Mouse (Mus musculus): ENCODE measurements at regions not wholly inside any gene's neighbourhood (a gene's known extent, or its start where the extent isn't known, plus 50 kb on each side); places are given as distances from the start of the nearest gene placed in this dataset.

GRCm38 (mm10) chr1:186435336-186435972 is 270.3 kb downstream of the Tgfb2 start:
- no peaks in the 10 kb centered on the region for H3K9me3 ChIP-seq (ENCODE audit: control insufficient read depth, low read length)
- H3K9ac ChIP-seq (replicated peaks; ENCODE audit: low read depth, low read length) = no peak overlapping the region
- H3K36me3 ChIP-seq (ENCODE audit: control insufficient read depth, insufficient read depth) = no peaks in the 10 kb centered on the region
- no peak overlapping the region for H3K27ac ChIP-seq (ENCODE audit: low read length)
- no peak overlapping the region for H3K4me2 ChIP-seq (ENCODE audit: low read length)
- ATAC-seq = peak; percentile 55
- H3K27me3 ChIP-seq (replicated peaks; ENCODE audit: control insufficient read depth, insufficient read depth, low read length) = no peaks in the 10 kb centered on the region
- no peak overlapping the region for H3K4me3 ChIP-seq (replicated peaks; ENCODE audit: low read length)
- 14% methylated on average over 12 of the region's 12 CpGs for WGBS
- H3K4me1 ChIP-seq (replicated peaks; ENCODE audit: control insufficient read depth, insufficient read depth, low read length) = peaks cover 19% of the 10 kb centered on the region

- Histone ChIP-seq H3K4me1 (replicated peaks; ENCODE audit: control insufficient read depth, insufficient read depth, low read length) (peaks cover 19% of the 10 kb centered on the region), H3K36me3 (ENCODE audit: control insufficient read depth, insufficient read depth) (no peaks in the 10 kb centered on the region), H3K27me3 (replicated peaks; ENCODE audit: control insufficient read depth, insufficient read depth, low read length) (no peaks in the 10 kb centered on the region), H3K4me2 (ENCODE audit: low read length) (0 out of 2 replicates have a peak overlapping the region, but pooled peaks have one; percentile 14), H3K9me3 (ENCODE audit: control insufficient read depth, low read length) (no peaks in the 10 kb centered on the region), H3K27ac (ENCODE audit: low read length) (peak overlapping the region; percentile 59; the same call in 1 of the 2 replicates), H3K9ac (replicated peaks; ENCODE audit: low read depth, low read length) (no peak overlapping the region), H3K4me3 (replicated peaks; ENCODE audit: low read length) (no peak overlapping the region)
- ATAC-seq = peak; percentile 12; the same call in 1 of the 2 replicates
- WGBS = 42% methylated on average over 9 of the region's 9 CpGs
Observed at GRCm38 (mm10) chr1:186434782-186435181, 271.0 kb downstream of the Tgfb2 start.

- Histone ChIP-seq H3K9ac (replicated peaks; ENCODE audit: low read depth, low read length) (no peak overlapping the region), H3K9me3 (ENCODE audit: control insufficient read depth, low read length) (no peaks in the 10 kb centered on the region), H3K4me3 (replicated peaks; ENCODE audit: low read length) (no peak overlapping the region), H3K36me3 (ENCODE audit: control insufficient read depth, insufficient read depth) (no peaks in the 10 kb centered on the region), H3K27ac (ENCODE audit: low read length) (peak overlapping the region; percentile 67), H3K27me3 (replicated peaks; ENCODE audit: control insufficient read depth, insufficient read depth, low read length) (no peaks in the 10 kb centered on the region), H3K4me1 (replicated peaks; ENCODE audit: control insufficient read depth, insufficient read depth, low read length) (peaks cover 19% of the 10 kb centered on the region), H3K4me2 (ENCODE audit: low read length) (no peak overlapping the region)
- 30% methylated on average over 2 of the region's 2 CpGs for WGBS
- no peak for ATAC-seq
Observed at GRCm38 (mm10) chr1:186434007-186434406, 271.8 kb downstream of the Tgfb2 start.

- H3K27ac ChIP-seq (ENCODE audit: low read length) = peak overlapping the region; percentile 1; the same call in 1 of the 2 replicates
- H3K4me1 ChIP-seq (replicated peaks; ENCODE audit: control insufficient read depth, insufficient read depth, low read length) = peaks cover 19% of the 10 kb centered on the region
- H3K4me2 ChIP-seq (ENCODE audit: low read length) = 0 out of 2 replicates have a peak overlapping the region, but pooled peaks have one; percentile 2
- no peak overlapping the region for H3K9ac ChIP-seq (replicated peaks; ENCODE audit: low read depth, low read length)
- H3K4me3 ChIP-seq (replicated peaks; ENCODE audit: low read length) = no peak overlapping the region
- ATAC-seq = peak; percentile 82
- H3K27me3 ChIP-seq (replicated peaks; ENCODE audit: control insufficient read depth, insufficient read depth, low read length) = no peaks in the 10 kb centered on the region
- WGBS = 25% methylated on average over 7 of the region's 7 CpGs
- H3K36me3 ChIP-seq (ENCODE audit: control insufficient read depth, insufficient read depth) = no peaks in the 10 kb centered on the region
- H3K9me3 ChIP-seq (ENCODE audit: control insufficient read depth, low read length) = no peaks in the 10 kb centered on the region
Observed at GRCm38 (mm10) chr1:186433169-186433665, 272.6 kb downstream of the Tgfb2 start.

GRCm38 (mm10) chr1:186425421-186425820 is 280.4 kb downstream of the Tgfb2 start:
- H3K27ac ChIP-seq (ENCODE audit: low read length) = no peak overlapping the region
- 54% methylated on average over 6 of the region's 6 CpGs for WGBS

GRCm38 (mm10) chr1:186424084-186424483 is 281.7 kb downstream of the Tgfb2 start:
- Histone ChIP-seq H3K27ac (ENCODE audit: low read length) (no peak overlapping the region), H3K27me3 (replicated peaks; ENCODE audit: control insufficient read depth, insufficient read depth, low read length) (no peaks in the 10 kb centered on the region), H3K4me2 (ENCODE audit: low read length) (no peak overlapping the region), H3K4me1 (replicated peaks; ENCODE audit: control insufficient read depth, insufficient read depth, low read length) (0 out of 2 replicates have a peak, but pooled peaks cover 2% of the 10 kb centered on the region), H3K36me3 (ENCODE audit: control insufficient read depth, insufficient read depth) (no peaks in the 10 kb centered on the region), H3K9ac (replicated peaks; ENCODE audit: low read depth, low read length) (no peak overlapping the region), H3K9me3 (ENCODE audit: control insufficient read depth, low read length) (no peaks in the 10 kb centered on the region), H3K4me3 (replicated peaks; ENCODE audit: low read length) (no peak overlapping the region)
- ATAC-seq = peak; percentile 61
- WGBS = 34% methylated on average over 5 of the region's 5 CpGs

More at GRCm38 (mm10) chr1:186425421-186425820, 280.4 kb downstream of the Tgfb2 start:
- Histone ChIP-seq H3K4me2 (ENCODE audit: low read length) (no peak overlapping the region), H3K36me3 (ENCODE audit: control insufficient read depth, insufficient read depth) (no peaks in the 10 kb centered on the region), H3K9ac (replicated peaks; ENCODE audit: low read depth, low read length) (no peak overlapping the region), H3K27me3 (replicated peaks; ENCODE audit: control insufficient read depth, insufficient read depth, low read length) (no peaks in the 10 kb centered on the region), H3K4me1 (replicated peaks; ENCODE audit: control insufficient read depth, insufficient read depth, low read length) (0 out of 2 replicates have a peak, but pooled peaks cover 2% of the 10 kb centered on the region), H3K4me3 (replicated peaks; ENCODE audit: low read length) (no peak overlapping the region), H3K9me3 (ENCODE audit: control insufficient read depth, low read length) (no peaks in the 10 kb centered on the region)
- ATAC-seq = no peak

- Histone ChIP-seq H3K9me3 (ENCODE audit: control insufficient read depth, low read length) (no peaks in the 10 kb centered on the region), H3K36me3 (ENCODE audit: control insufficient read depth, insufficient read depth) (no peaks in the 10 kb centered on the region), H3K4me1 (replicated peaks; ENCODE audit: control insufficient read depth, insufficient read depth, low read length) (no peaks in the 10 kb centered on the region), H3K4me2 (ENCODE audit: low read length) (no peak overlapping the region), H3K27me3 (replicated peaks; ENCODE audit: control insufficient read depth, insufficient read depth, low read length) (no peaks in the 10 kb centered on the region), H3K9ac (replicated peaks; ENCODE audit: low read depth, low read length) (no peak overlapping the region), H3K27ac (ENCODE audit: low read length) (no peak overlapping the region), H3K4me3 (replicated peaks; ENCODE audit: low read length) (no peak overlapping the region)
- 67% methylated on average over 1 of the region's 1 CpGs for WGBS
- ATAC-seq = no peak
Observed at GRCm38 (mm10) chr1:186417101-186417500, 288.7 kb downstream of the Tgfb2 start.

GRCm38 (mm10) chr1:186415321-186415720 is 290.5 kb downstream of the Tgfb2 start:
- Histone ChIP-seq H3K27me3 (replicated peaks; ENCODE audit: control insufficient read depth, insufficient read depth, low read length) (no peaks in the 10 kb centered on the region), H3K4me1 (replicated peaks; ENCODE audit: control insufficient read depth, insufficient read depth, low read length) (no peaks in the 10 kb centered on the region), H3K36me3 (ENCODE audit: control insufficient read depth, insufficient read depth) (no peaks in the 10 kb centered on the region), H3K4me2 (ENCODE audit: low read length) (no peak overlapping the region), H3K9ac (replicated peaks; ENCODE audit: low read depth, low read length) (no peak overlapping the region), H3K4me3 (replicated peaks; ENCODE audit: low read length) (no peak overlapping the region), H3K27ac (ENCODE audit: low read length) (no peak overlapping the region), H3K9me3 (ENCODE audit: control insufficient read depth, low read length) (no peaks in the 10 kb centered on the region)
- WGBS = 82% methylated on average over 4 of the region's 4 CpGs
- no peak for ATAC-seq

GRCm38 (mm10) chr1:186413886-186414245 is 291.9 kb downstream of the Tgfb2 start:
- no peak overlapping the region for H3K4me2 ChIP-seq (ENCODE audit: low read length)
- no peaks in the 10 kb centered on the region for H3K36me3 ChIP-seq (ENCODE audit: control insufficient read depth, insufficient read depth)
- no peaks in the 10 kb centered on the region for H3K27me3 ChIP-seq (replicated peaks; ENCODE audit: control insufficient read depth, insufficient read depth, low read length)
- H3K9ac ChIP-seq (replicated peaks; ENCODE audit: low read depth, low read length) = no peak overlapping the region
- no peak overlapping the region for H3K27ac ChIP-seq (ENCODE audit: low read length)
- H3K4me3 ChIP-seq (replicated peaks; ENCODE audit: low read length) = no peak overlapping the region
- H3K9me3 ChIP-seq (ENCODE audit: control insufficient read depth, low read length) = no peaks in the 10 kb centered on the region
- ATAC-seq = no peak
- peaks cover 8% of the 10 kb centered on the region for H3K4me1 ChIP-seq (replicated peaks; ENCODE audit: control insufficient read depth, insufficient read depth, low read length)
- 93% methylated on average over 6 of the region's 6 CpGs for WGBS
